Mouse (Mus musculus) heart, embryonic 11.5 days (tissue): Measurements from ENCODE around the gene Swsap1. TPM values are rescaled to one million over a fixed set of nuclear protein-coding genes. Genes with fewer than 3 reads are reported as not detected.
A peak's percentile ranks its signal among the peaks of the same experiment; 100 is the strongest.

Experiments used
- ATAC-seq: fragments of 200-750 bp; cut with Nextera tagmentation; replicated peaks from 2 replicates; pipeline ENCODE4 v1.8.0; 2017; ENCODE audit warnings: moderate library complexity; ENCODE audit not compliant: insufficient number of reproducible peaks, low FRiP score, low TSS enrichment
- H3K27ac ChIP-seq: fragments of 300-500 bp; sonication (generic); 2 replicates; pipeline ENCODE4 v1.5.1; 2014; ENCODE audit warnings: mild to moderate bottlenecking, low read depth, low read length
- H3K27me3 ChIP-seq: fragments of 300-500 bp; sonication (generic); 2 replicates; pipeline ENCODE4 v1.6.1; 2014; ENCODE audit warnings: mild to moderate bottlenecking, low read length, mixed read lengths; ENCODE audit not compliant: control insufficient read depth, insufficient read depth
- H3K36me3 ChIP-seq: fragments of 300-500 bp; sonication (generic); 2 replicates; pipeline ENCODE4 v1.6.1; 2014; ENCODE audit warnings: mild to moderate bottlenecking, low read length, moderate library complexity, mixed read lengths; ENCODE audit not compliant: control insufficient read depth, insufficient read depth
- H3K4me1 ChIP-seq: fragments of 300-500 bp; sonication (generic); 2 replicates; pipeline ENCODE4 v1.6.1; 2014; ENCODE audit warnings: low read length; ENCODE audit not compliant: control insufficient read depth, insufficient read depth
- H3K4me2 ChIP-seq: fragments of 300-500 bp; sonication (generic); 2 replicates; pipeline ENCODE4 v1.6.1; 2014; ENCODE audit warnings: mild to moderate bottlenecking, moderate library complexity
- H3K4me3 ChIP-seq: fragments of 300-500 bp; sonication (generic); 2 replicates; pipeline ENCODE4 v1.5.1; 2014; ENCODE audit warnings: low read depth, low read length
- H3K9ac ChIP-seq: fragments of 300-500 bp; sonication (generic); 2 replicates; pipeline ENCODE4 v1.6.1; 2014; ENCODE audit warnings: mild to moderate bottlenecking, low read depth, low read length, moderate library complexity
- H3K9me3 ChIP-seq: fragments of 300-500 bp; sonication (generic); replicated peaks from 2 replicates; pipeline ENCODE4 v1.6.1; 2016; ENCODE audit warnings: low read length; ENCODE audit not compliant: control insufficient read depth
- WGBS: fragments of 180-500 bp; shearing (Covaris S2); extraction: QIAGEN DNeasy Blood & Tissue Kit; methylation state at CpG from one replicate; pipeline ENCODE4 v1.1.7; 2014; ENCODE audit not compliant: insufficient replicate concordance; 5-methylcytosine and 5-hydroxymethylcytosine counted together
- polyA plus RNA-seq: library from polyadenylated mRNA; unstranded; fragments of >200 nt; fragmentation: Nextera tagmentation; extraction: Ambion mirVana; gene quantifications from 2 replicates; pipeline ENCODE4 v1.2.1, GENCODE M21; 2014

Gene Swsap1
- polyA plus RNA-seq, 1 experiment from 2014 or later = 9.0 TPM

DNA sequence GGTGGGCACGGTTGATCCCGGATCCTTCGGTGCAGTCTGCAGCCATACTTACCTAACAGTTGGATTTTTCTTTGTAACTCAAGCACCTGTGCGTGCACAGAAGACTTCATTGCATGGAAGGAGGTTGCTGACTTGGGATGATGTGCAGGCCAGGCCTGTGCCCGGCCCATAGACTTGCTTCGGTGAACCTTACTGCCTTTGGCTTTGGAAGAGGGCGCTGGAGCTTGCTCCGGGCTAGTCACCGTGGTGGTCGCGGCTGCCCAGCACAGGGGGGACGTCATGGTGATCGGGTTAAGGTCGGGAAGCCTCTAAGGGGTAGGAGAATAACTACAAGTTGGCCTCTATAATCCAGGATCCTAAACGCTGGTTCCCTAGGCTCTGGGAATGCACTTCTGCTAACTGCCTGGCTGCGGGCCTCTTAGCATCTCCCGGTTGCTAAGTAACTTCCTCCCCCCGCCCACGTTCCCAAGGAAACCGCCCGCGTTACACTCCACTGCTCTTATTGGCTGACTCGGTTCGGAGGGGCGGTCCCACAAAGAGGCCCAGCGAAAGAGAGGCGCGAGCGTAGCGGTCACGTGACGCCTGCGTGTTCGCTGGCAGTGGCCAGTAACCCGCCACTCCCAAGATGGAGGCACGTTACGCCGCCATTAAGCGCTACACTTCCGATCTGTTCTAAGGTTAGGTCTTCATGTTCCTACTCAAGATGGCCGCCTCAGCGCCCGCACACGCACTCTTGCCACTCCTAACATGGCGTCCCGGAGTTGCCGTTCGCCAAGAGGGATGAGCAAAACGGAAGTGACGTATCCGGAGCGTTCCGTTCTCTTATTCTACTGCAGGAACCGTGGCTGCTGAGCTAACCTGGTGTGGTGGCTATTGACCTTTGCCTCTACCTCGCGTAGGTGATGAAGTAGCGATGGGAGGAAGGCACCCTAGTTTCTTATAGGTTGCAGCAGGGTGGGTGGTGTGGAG, 46.9 kb downstream of the Swsap1 start, which contains the start of the genes Ccdc151 and Prkcsh:
Ccdc151 (minus strand) TSS at position 441 of the 969 bp plus-strand sequence.
Prkcsh (plus strand) TSS at position 613 of the 969 bp plus-strand sequence.
- Histone ChIP-seq H3K9ac (peak within 1 kb of the TSS; percentile 74), H3K4me1 (peaks cover 13% of the 10 kb centered on the region), H3K27ac (peak within 1 kb of the TSS; percentile 54), H3K4me3 (peak within 1 kb of the TSS; percentile 65), H3K4me2 (peak within 1 kb of the TSS; percentile 83), H3K36me3 (peaks cover 3% of the 10 kb centered on the region; the same call in 1 of the 2 replicates), H3K27me3 (no peaks in the 10 kb centered on the region), H3K9me3 (no peaks in the 10 kb centered on the region)
- peak; percentile 99 for ATAC-seq
- 5% methylated on average over 57 of the region's 57 CpGs for WGBS

DNA sequence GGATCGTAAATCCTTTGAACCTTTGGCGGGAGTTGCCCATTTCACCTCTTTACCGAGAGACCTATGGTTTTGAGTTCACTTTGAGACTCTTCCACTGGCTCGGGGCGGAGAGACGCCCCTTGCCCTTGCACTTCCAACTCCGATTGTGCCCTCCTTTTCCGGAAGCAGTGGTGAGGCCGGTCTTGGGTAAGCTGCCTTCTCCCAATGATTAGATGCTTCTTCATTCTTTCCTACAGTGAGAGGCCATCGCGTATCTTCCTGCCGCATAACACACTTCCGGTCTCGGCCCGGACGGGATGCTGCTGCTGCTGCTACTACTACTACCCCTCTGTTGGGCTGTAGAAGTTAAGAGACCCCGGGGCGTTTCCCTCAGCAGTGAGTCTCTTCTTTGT, 47.6 kb downstream of the Swsap1 start:
- Histone ChIP-seq H3K9ac (peak overlapping the region; percentile 74), H3K36me3 (peaks cover 3% of the 10 kb centered on the region), H3K4me1 (peaks cover 13% of the 10 kb centered on the region), H3K27ac (peak overlapping the region; percentile 54), H3K27me3 (no peaks in the 10 kb centered on the region), H3K4me3 (peak overlapping the region; percentile 65), H3K9me3 (no peaks in the 10 kb centered on the region), H3K4me2 (peak overlapping the region; percentile 83)
- 0 out of 2 replicates have a peak, but pooled peaks have one; percentile 1 for ATAC-seq
- WGBS = under 1% methylated on average over 18 of the region's 18 CpGs

DNA sequence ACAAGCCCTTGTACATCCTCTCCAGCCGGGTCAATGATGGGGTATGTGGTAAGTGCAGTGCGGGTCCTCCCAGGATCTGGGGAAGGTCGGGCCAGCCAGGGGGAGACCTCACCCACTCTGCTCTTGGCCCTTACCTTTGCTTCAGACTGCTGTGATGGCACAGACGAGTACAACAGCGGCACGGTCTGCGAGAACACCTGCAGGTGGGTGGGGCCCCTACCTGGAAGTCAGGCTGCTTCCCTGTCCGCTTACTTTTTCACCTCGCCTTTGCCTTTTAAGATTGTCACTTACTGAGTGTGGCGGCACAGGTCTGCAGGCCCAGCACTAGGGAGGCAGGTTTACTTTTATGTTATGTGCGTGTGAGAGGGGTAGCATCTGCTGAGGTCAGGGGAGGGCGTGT, 49.0 kb downstream of the Swsap1 start:
- Histone ChIP-seq H3K36me3 (peaks cover 13% of the 10 kb centered on the region), H3K4me1 (peaks cover 13% of the 10 kb centered on the region), H3K9me3 (no peaks in the 10 kb centered on the region), H3K27ac (no peak overlapping the region), H3K9ac (no peak overlapping the region), H3K27me3 (no peaks in the 10 kb centered on the region), H3K4me3 (no peak overlapping the region), H3K4me2 (no peak overlapping the region)
- ATAC-seq = no peak
- 87% methylated on average over 12 of the region's 12 CpGs for WGBS

Other genes starting within 250 kb of the Swsap1 start
- 11.1 and 16.0 TPM in 2 replicates for gene Ldlr, start 232.3 kb upstream of the Swsap1 start, polyA plus RNA-seq
- gene Spc24, start 195.5 kb upstream of the Swsap1 start, polyA plus RNA-seq = 90.5 and 103 TPM in 2 replicates
- 8.9 and 9.0 TPM in 2 replicates for gene Kank2, start 157.0 kb upstream of the Swsap1 start, polyA plus RNA-seq
- gene Angptl8, start 120.2 kb upstream of the Swsap1 start, polyA plus RNA-seq = 1.1 and 1.9 TPM in 2 replicates
- gene Dock6, start 103.1 kb upstream of the Swsap1 start, polyA plus RNA-seq = 43.9 and 50.1 TPM in 2 replicates
- gene Rab3d, start 37.6 kb upstream of the Swsap1 start, polyA plus RNA-seq = 5.6 and 6.4 TPM in 2 replicates
- gene Ccdc159, start 28.3 kb upstream of the Swsap1 start, polyA plus RNA-seq = 2.3 and 3.3 TPM in 2 replicates
- 39.0 and 45.1 TPM in 2 replicates for gene Tmem205, start 28.2 kb upstream of the Swsap1 start, polyA plus RNA-seq
- gene Plppr2, start 18.7 kb upstream of the Swsap1 start, polyA plus RNA-seq = 5.3 and 5.5 TPM in 2 replicates
- gene Epor, start 7.8 kb downstream of the Swsap1 start, polyA plus RNA-seq = 15.4 and 22.8 TPM in 2 replicates
- 0.74 and 1.1 TPM in 2 replicates for gene Rgl3, start 33.7 kb downstream of the Swsap1 start, polyA plus RNA-seq
- not detected in 2 replicates for gene Ccdc151, start 46.9 kb downstream of the Swsap1 start, polyA plus RNA-seq
- 72.2 and 77.8 TPM in 2 replicates for gene Prkcsh, start 47.1 kb downstream of the Swsap1 start, polyA plus RNA-seq
- gene Elavl3, start 96.3 kb downstream of the Swsap1 start, polyA plus RNA-seq = 0.27 and 0.37 TPM in 2 replicates
- gene Gm49318, start 115.5 kb downstream of the Swsap1 start, polyA plus RNA-seq = not detected in 2 replicates
- gene Zfp653, start 115.6 kb downstream of the Swsap1 start, polyA plus RNA-seq = 5.5 and 6.7 TPM in 2 replicates
- 48.4 and 50.6 TPM in 2 replicates for gene Ecsit, start 129.7 kb downstream of the Swsap1 start, polyA plus RNA-seq
- 388 and 445 TPM in 2 replicates for gene Cnn1, start 143.5 kb downstream of the Swsap1 start, polyA plus RNA-seq
- gene Elof1, start 161.4 kb downstream of the Swsap1 start, polyA plus RNA-seq = 132 and 134 TPM in 2 replicates
- gene Acp5, start 180.0 kb downstream of the Swsap1 start, polyA plus RNA-seq = 51.6 and 68.9 TPM in 2 replicates
- 47.0 and 47.8 TPM in 2 replicates for gene Pigyl, start 201.1 kb downstream of the Swsap1 start, polyA plus RNA-seq
- gene Zfp872, start 232.3 kb downstream of the Swsap1 start, polyA plus RNA-seq = 0.04 and 0.10 TPM in 2 replicates